Mouse (Mus musculus) mesoderm, embryonic 11.5 days (tissue): Measurements from ENCODE around the gene Ctla4.

Experiments
- DNase-seq: peaks from one replicate; pipeline ENCODE4 v3.0.0-alpha.2; 2012; ENCODE audit warnings: low read depth, low spot score

Gene Ctla4

DNA sequence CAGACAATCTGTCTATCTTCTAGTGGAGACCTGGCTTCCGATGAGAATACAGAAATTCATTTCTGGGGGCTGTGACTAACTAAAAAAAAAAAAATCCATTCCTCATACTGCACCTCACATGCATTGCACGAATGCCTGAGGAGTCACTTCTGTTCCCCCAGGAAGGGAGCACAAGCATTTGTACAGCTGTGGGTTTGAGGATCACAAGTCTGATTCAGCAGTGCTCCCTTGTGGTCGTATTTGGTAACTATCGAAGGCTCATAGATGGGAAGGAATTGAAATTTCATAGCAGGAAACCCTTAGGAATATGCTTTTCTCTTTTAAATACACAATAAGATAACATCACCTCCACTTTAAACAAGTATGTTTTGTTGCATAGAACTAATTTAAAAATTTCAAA, 74.3 kb downstream of the Ctla4 start:
- DNase-seq, result peak; percentile 64

DNA sequence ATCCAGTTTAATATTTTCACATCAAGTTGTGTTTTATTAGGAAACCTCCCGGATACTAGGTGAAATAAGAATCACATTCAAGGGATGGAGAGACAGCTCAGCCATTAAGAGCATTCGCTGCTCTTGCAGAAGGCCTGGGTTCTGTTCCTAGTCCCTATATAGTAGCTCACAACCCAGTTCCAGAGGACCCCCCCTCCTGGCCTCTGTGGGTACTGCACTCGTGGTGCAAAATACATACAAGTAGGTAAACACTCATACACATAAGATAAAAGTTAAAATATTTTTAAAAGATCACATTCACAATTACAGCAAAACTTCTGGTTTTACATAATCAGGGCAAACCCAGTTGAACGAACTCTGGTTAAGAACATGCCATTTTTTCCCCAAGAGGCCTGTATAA, 75.3 kb downstream of the Ctla4 start:
- no peak for DNase-seq
